Mouse (Mus musculus): ENCODE measurements around the gene Rpl23a.
"Not testable (repeated sequence)": the region's sequence is repeated elsewhere in the genome, so short reads cannot be mapped to it uniquely, and the experiment has no call there.

Gene Rpl23a

DNA sequence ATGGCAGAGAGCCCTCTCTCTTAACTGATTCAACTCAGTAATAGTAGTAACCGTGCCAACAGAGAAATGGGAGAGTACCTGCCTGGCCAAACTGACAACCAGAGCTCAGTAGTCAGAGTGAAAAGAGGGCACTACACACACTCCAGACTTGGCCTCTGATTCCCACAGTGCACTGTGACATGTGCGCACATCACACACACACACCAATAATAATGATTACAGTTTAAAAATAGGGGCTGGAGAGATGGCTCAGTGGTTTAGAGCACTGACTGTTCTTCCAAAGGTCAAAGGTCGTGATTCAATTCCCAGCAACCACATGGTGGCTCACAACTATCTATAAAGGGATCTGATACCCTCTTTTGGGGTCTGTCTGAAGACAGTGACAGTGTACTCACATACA, 45.4 kb downstream of the Rpl23a start:
- no peak for DNase-seq

DNA sequence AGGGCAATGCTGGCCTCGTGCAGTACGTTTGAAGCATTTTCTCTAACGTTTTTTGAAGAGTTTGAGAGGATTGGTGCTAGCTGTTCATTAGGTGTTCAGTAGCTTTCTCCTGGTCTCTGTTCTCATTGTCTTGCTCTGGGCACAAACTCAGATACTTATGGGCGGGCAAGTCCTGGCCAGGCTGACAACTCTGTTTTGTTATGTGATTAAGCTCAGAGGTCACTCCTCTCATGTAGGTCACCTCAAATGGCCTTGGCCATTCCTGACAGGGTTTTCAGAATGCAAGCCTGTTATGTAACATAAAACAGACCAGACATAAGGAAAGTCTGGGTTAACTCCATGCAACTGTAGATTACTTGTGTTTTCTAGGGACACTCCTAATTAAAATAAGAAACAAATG, 45.8 kb downstream of the Rpl23a start:
- no peak for DNase-seq

- DNase-seq, result no peak
These were observed 47.3 kb downstream of the Rpl23a start for GRCm38 (mm10) chr11:78136132-78136531.

- DNase-seq, result not testable (repeated sequence)
These were observed 48.1 kb downstream of the Rpl23a start for GRCm38 (mm10) chr11:78135314-78135713.

GRCm38 (mm10) chr11:78134344-78134743, 49.0 kb downstream of the Rpl23a start:
- DNase-seq, result no peak

DNA sequence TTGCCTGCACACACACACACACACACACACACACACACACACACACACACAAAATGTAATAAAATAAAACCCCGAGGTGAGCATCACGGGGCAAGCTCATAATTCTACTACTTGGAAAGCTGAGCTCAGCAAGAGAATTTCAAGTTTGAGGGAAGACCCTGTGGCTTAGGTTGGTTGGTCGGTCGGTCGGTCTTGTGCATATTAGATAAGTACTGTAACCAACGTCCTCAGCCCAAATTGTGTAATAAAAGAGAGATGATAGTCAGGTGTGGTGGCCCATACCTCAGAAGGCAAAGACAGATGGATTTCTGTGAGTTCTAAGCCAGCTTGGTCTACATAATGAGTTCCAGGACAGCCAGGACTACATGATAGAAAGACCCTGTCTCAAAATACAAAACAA, 49.5 kb downstream of the Rpl23a start:
- DNase-seq, result no peak
